ENCODE assay signal across 9 mouse cellular contexts in genomic region chr11:115172825-115173287, GRCm38 (mm10). TPM values are rescaled to one million over a fixed set of nuclear protein-coding genes. Genes with fewer than 3 reads are reported as not detected.
A peak's percentile ranks its signal among the peaks of the same experiment; 100 is the strongest.
DNase-seq lines count a peak whose midpoint lies in the region; TF ChIP-seq lines count a peak whose summit lies in the region.
"Had no signal": no experiment of that assay in that cellular context is flagged by ENCODE, and none has a peak within 500 bp of the region (broad histone marks: within the 10 kb centered on the region; RNA-seq: fewer than 3 reads in every experiment).

No protein-coding gene starts in this region.

- peak overlapping the region; percentile 8 for H3K4me2 ChIP-seq in myocyte (ENCODE audit: low read depth)

- no peak for TF ChIP-seq POLR2A in myocyte (IDR thresholded peaks at IDR 0.05; ENCODE audit: insufficient read length, low read depth)

- H3K36me3 ChIP-seq in myocyte (ENCODE audit: control insufficient read depth, insufficient read depth): no peaks in the 10 kb centered on the region

- no peak overlapping the region for H3K4me3 ChIP-seq in myocyte

- intact Hi-C loops in heart, postnatal 14 days (cut with DNase I): no loop called here

- H3ac ChIP-seq in myocyte (ENCODE audit: control insufficient read depth, insufficient read length): no peak overlapping the region

- H3K79me2 ChIP-seq in myocyte (ENCODE audit: control insufficient read depth, insufficient read depth): no peaks in the 10 kb centered on the region

- DNase-seq in adrenal gland, postnatal 10 days: peak; percentile 74
- DNase-seq in adrenal gland, postnatal 4 days (ENCODE audit: low spot score in 2 of 2): no peak
- peak; percentile 86 for DNase-seq in ZHBTc4 (ENCODE audit: low read depth, low spot score)
- peak; percentile 57 to 74 for DNase-seq in heart, postnatal 14 days
- DNase-seq in kidney, postnatal 36 days: peak; percentile 79 to 89
- no peak for DNase-seq in frontal cortex, postnatal 10 days (ENCODE audit: low spot score in 2 of 2)
- no peak for DNase-seq in gastrocnemius, postnatal 10 days

- H3K27me3 ChIP-seq in myocyte (ENCODE audit: control insufficient read depth, insufficient read depth, insufficient read length): no peaks in the 10 kb centered on the region

TF ChIP-seq in myocyte, 11 proteins besides CTCF, POLR2A, EP300 and RAD21:
- TF ChIP-seq SRF (IDR thresholded peaks at IDR 0.05; ENCODE audit: control insufficient read depth, insufficient read length, low read depth) (no peak), E2F4 (IDR thresholded peaks at IDR 0.05; ENCODE audit: insufficient read depth) (no peak), POLR2AphosphoS2 (IDR thresholded peaks at IDR 0.05; ENCODE audit: insufficient read length, low read depth) (no peak)

RNA-seq across cellular contexts. Expression of gene Slc9a3r1, which starts 9.7 kb away (rescaled TPM):
- total RNA-seq in adrenal gland, postnatal 10 days (2021): 10 to 100 TPM; 26.3 to 30.4 TPM
- 10 to 100 TPM; 28.9 to 37.6 TPM for total RNA-seq in adrenal gland, postnatal 4 days (2021)
- 10 to 100 TPM; 12.7 to 13.5 TPM for total RNA-seq in heart, postnatal 14 days (2021)
- polyA plus RNA-seq in myocyte (2012; fragmentation: generic; extraction: Trizol): 16.1 TPM
- 1 to 10 TPM; 6.5 to 8.3 TPM for total RNA-seq in gastrocnemius, postnatal 10 days (2021)

RNA-seq across cellular contexts. Expression of gene Tmem104, which starts 14.4 kb away (rescaled TPM):
- 10 to 100 TPM in 1 of 2 experiments, 1 to 10 TPM in 1; 9.5 to 15.7 TPM for total RNA-seq in adrenal gland, postnatal 10 days (2021)
- 10 to 100 TPM; 11.9 to 12.0 TPM for total RNA-seq in adrenal gland, postnatal 4 days (2021)
- 1 to 10 TPM; 9.5 to 9.6 TPM for total RNA-seq in heart, postnatal 14 days (2021)
- 15.5 TPM for polyA plus RNA-seq in myocyte (2012; fragmentation: generic; extraction: Trizol)
- 1 to 10 TPM; 3.9 to 6.4 TPM for total RNA-seq in gastrocnemius, postnatal 10 days (2021)

RNA-seq across cellular contexts. Expression of gene Nat9, which starts 14.8 kb away (rescaled TPM):
- total RNA-seq in adrenal gland, postnatal 10 days (2021): 10 to 100 TPM; 27.4 to 28.4 TPM
- total RNA-seq in adrenal gland, postnatal 4 days (2021): 10 to 100 TPM; 21.6 to 22.1 TPM
- total RNA-seq in heart, postnatal 14 days (2021): 10 to 100 TPM; 17.0 to 17.1 TPM
- polyA plus RNA-seq in myocyte (2012; fragmentation: generic; extraction: Trizol): 22.6 TPM
- 10 to 100 TPM; 13.7 to 14.8 TPM for total RNA-seq in gastrocnemius, postnatal 10 days (2021)

RNA-seq across cellular contexts. Expression of gene Cd300lf, which starts 39.1 kb away (rescaled TPM):
- 1 to 10 TPM; 1.1 to 1.3 TPM for total RNA-seq in adrenal gland, postnatal 10 days (2021)
- 1 to 10 TPM; 2.0 to 2.2 TPM for total RNA-seq in adrenal gland, postnatal 4 days (2021)
- under 1 TPM; 0.46 to 0.69 TPM for total RNA-seq in heart, postnatal 14 days (2021)
- polyA plus RNA-seq in myocyte (2012; fragmentation: generic; extraction: Trizol): not detected
- under 1 TPM in 1 of 2 experiments, not detected in 1; 0.34 TPM for total RNA-seq in gastrocnemius, postnatal 10 days (2021)
- polyA plus RNA-seq: C2C12 had no signal

Comparison
In these comparisons a context has a peak if more than half of its experiments do, and no peak if none do; other contexts are left out.
1. DNase-seq: peak in adrenal gland, postnatal 10 days (single experiment), ZHBTc4 (single experiment), heart, postnatal 14 days (2 of 2) and kidney, postnatal 36 days (2 of 2); none in adrenal gland, postnatal 4 days (0 of 2), frontal cortex, postnatal 10 days (0 of 2) and gastrocnemius, postnatal 10 days (single experiment).